In the genomic region with DNA sequence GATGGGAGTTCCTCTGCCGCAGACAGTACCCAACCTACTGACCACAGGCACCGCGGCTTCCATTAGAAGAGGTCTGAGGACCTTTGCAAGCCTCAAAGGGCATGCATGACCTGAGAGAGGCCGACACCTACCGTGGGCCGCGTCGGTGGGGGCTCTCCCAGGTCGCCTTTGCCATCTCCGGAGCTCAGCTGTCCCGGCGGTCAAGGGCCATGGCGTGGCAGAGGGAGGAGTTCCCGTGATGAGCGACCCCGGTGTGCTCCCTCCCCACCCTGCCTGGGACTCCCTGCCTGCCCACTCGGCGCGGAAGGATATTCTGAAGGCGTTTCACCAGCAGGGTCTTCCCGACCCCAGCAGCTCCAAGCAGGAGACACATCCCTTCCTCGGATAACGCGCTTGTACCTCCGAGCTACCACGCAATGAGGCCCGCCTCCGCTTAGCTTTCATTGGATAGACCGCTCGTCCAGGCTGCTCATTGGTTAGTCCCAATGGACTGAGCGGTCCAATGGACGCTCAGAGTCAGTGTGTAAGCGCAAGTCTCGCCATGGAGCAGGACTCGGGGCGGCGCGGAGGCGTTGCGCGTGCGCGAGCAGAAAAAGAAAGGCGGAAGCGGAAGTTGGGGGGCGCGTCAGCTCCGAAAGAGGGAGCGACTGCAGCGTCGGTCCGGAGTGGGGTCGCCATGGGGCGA, we compare ENCODE assay signal across 7 mouse cellular contexts. TPM values are rescaled to one million over a fixed set of nuclear protein-coding genes. Genes with fewer than 3 reads are reported as not detected.
DNase-seq lines count a peak whose midpoint lies in the region; ATAC-seq lines count a peak whose summit lies in the region.

Gene Arl16, minus strand, starts transcription at position 557 of the 685 bp plus-strand sequence.

- peak within 1 kb of the TSS; percentile 90 for H3K4me3 ChIP-seq in embryonic facial prominence, embryonic 12.5 days
- H3K4me3 ChIP-seq in limb, embryonic 11.5 days (ENCODE audit: low read depth, low read length), result peak within 1 kb of the TSS; percentile 90
- H3K4me3 ChIP-seq in midbrain, embryonic 14.5 days (replicated peaks; ENCODE audit: low read depth, low read length), result peak within 1 kb of the TSS; percentile 71

- H3K27me3 ChIP-seq in embryonic facial prominence, embryonic 12.5 days, result no peaks in the 10 kb centered on the region
- no peaks in the 10 kb centered on the region for H3K27me3 ChIP-seq in limb, embryonic 11.5 days (ENCODE audit: control insufficient read depth, insufficient read depth, low read length)
- no peaks in the 10 kb centered on the region for H3K27me3 ChIP-seq in midbrain, embryonic 14.5 days (ENCODE audit: control insufficient read depth, insufficient read depth, low read length)

- H3K9ac ChIP-seq in embryonic facial prominence, embryonic 12.5 days, result peak within 1 kb of the TSS; percentile 84
- peak within 1 kb of the TSS; percentile 82 for H3K9ac ChIP-seq in limb, embryonic 11.5 days (ENCODE audit: low read length)
- H3K9ac ChIP-seq in midbrain, embryonic 14.5 days (replicated peaks; ENCODE audit: low read length), result peak within 1 kb of the TSS; percentile 85

- WGBS in embryonic facial prominence, embryonic 12.5 days, result under 1% methylated on average over 54 of the region's 54 CpGs
- 0% methylated on average over 53 of the region's 54 CpGs for WGBS in limb, embryonic 11.5 days
- under 1% methylated on average over 54 of the region's 54 CpGs for WGBS in midbrain, embryonic 14.5 days

- H3K36me3 ChIP-seq in embryonic facial prominence, embryonic 12.5 days, result peaks cover 57% of the 10 kb centered on the region
- peaks cover 8% of the 10 kb centered on the region for H3K36me3 ChIP-seq in limb, embryonic 11.5 days (ENCODE audit: control insufficient read depth, insufficient read depth, low read length)
- H3K36me3 ChIP-seq in midbrain, embryonic 14.5 days (ENCODE audit: control insufficient read depth, insufficient read depth, low read length), result peaks cover 60% of the 10 kb centered on the region

- no peaks in the 10 kb centered on the region for H3K9me3 ChIP-seq in embryonic facial prominence, embryonic 12.5 days
- H3K9me3 ChIP-seq in limb, embryonic 11.5 days (ENCODE audit: control insufficient read depth, low read length), result no peaks in the 10 kb centered on the region
- H3K9me3 ChIP-seq in midbrain, embryonic 14.5 days (ENCODE audit: control insufficient read depth, low read length), result no peaks in the 10 kb centered on the region

- peak; percentile 94 for DNase-seq in adrenal gland, postnatal 25 days
- peak; percentile 100 for DNase-seq in heart, adult 11 months
- peak; percentile 92 for DNase-seq in kidney, adult 18-20 months
- peak; percentile 97 for DNase-seq in limb, embryonic 11.5 days (ENCODE audit: low spot score)
- peak; percentile 99 for DNase-seq in midbrain, embryonic 14.5 days
- peak; percentile 90 for DNase-seq in spleen, adult 18-20 months

- H3K4me2 ChIP-seq in embryonic facial prominence, embryonic 12.5 days (replicated peaks), result peak within 1 kb of the TSS; percentile 91
- H3K4me2 ChIP-seq in limb, embryonic 11.5 days (ENCODE audit: low read depth, severe bottlenecking), result peak within 1 kb of the TSS; percentile 94
- peak within 1 kb of the TSS; percentile 96 for H3K4me2 ChIP-seq in midbrain, embryonic 14.5 days (ENCODE audit: low read length)

- ATAC-seq in embryonic facial prominence, embryonic 12.5 days (ENCODE audit: insufficient number of reproducible peaks, insufficient read depth, low FRiP score, low TSS enrichment), result peak; percentile 100
- ATAC-seq in limb, embryonic 11.5 days (ENCODE audit: insufficient number of reproducible peaks, low FRiP score, low TSS enrichment, low read depth), result peak; percentile 100
- ATAC-seq in midbrain, embryonic 14.5 days (ENCODE audit: low FRiP score, low TSS enrichment), result peak; percentile 100

- H3K4me1 ChIP-seq in embryonic facial prominence, embryonic 12.5 days, result peaks cover 23% of the 10 kb centered on the region
- H3K4me1 ChIP-seq in limb, embryonic 11.5 days (ENCODE audit: control insufficient read depth, insufficient read depth, low read length), result peaks cover 4% of the 10 kb centered on the region; the same call in 1 of the 2 replicates
- H3K4me1 ChIP-seq in midbrain, embryonic 14.5 days (ENCODE audit: control insufficient read depth, insufficient read depth, low read length), result peaks cover 20% of the 10 kb centered on the region

- peak within 1 kb of the TSS; percentile 85 for H3K27ac ChIP-seq in embryonic facial prominence, embryonic 12.5 days
- H3K27ac ChIP-seq in limb, embryonic 11.5 days (replicated peaks; ENCODE audit: low read depth, low read length), result 0 out of 2 replicates have a peak within 1 kb of the TSS, but pooled peaks have one; percentile 40
- peak within 1 kb of the TSS; percentile 82 for H3K27ac ChIP-seq in midbrain, embryonic 14.5 days (replicated peaks; ENCODE audit: low read depth, low read length)

RNA-seq across cellular contexts. Expression of gene Arl16, which starts in this region (rescaled TPM):
- 22.6 and 22.8 TPM in 2 replicates for total RNA-seq in adrenal gland, postnatal 25 days (2021)
- 62.9 and 64.2 TPM in 2 replicates for polyA plus RNA-seq in embryonic facial prominence, embryonic 12.5 days (2016; fragmentation: Nextera tagmentation; extraction: Ambion mirVana)
- polyA plus RNA-seq in limb, embryonic 11.5 days (2014; fragmentation: Nextera tagmentation; extraction: Ambion mirVana), result 56.6 and 58.3 TPM in 2 replicates
- 48.8 and 56.9 TPM in 2 replicates for polyA plus RNA-seq in midbrain, embryonic 14.5 days (2014; fragmentation: Nextera tagmentation; extraction: Ambion mirVana)

Comparison
In these comparisons a context has a peak if more than half of its experiments do, and no peak if none do; other contexts are left out.
1. Peak in every context shown above with its lines: DNase-seq, ATAC-seq, H3K4me3 ChIP-seq and H3K27ac ChIP-seq.